Mouse (Mus musculus) ovary, postnatal 14 days (tissue): Measurements from ENCODE around the gene Nab2.
"Not testable (repeated sequence)": the region's sequence is repeated elsewhere in the genome, so short reads cannot be mapped to it uniquely, and the experiment has no call there.

Experiments used
- DNase-seq: peaks from one replicate; pipeline ENCODE4 v3.0.0; 2022; ENCODE audit warnings: low spot score

Gene Nab2

DNA sequence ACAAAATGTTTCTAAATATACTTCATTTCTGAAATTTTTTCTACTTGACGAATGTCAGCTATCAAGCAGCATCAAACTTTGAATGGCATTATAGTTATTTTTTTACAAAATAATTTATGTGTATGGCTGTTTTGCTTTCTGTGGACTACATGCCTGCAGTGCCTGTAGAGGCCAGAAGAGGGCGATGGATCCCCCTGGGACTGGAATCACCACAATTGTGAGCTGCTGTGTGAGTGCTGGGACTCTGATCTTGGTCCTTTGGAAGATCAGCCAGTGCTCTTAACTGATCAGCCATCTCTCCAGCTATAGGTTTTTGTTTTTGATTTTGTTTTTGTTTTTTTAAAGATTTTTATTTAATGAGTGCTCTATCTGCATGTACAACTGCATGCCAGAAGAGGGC is 2.9 kb upstream of the Nab2 start:
- no peak for DNase-seq

- DNase-seq, result no peak
These were observed 1.8 kb upstream of the Nab2 start for GRCm38 (mm10) chr10:127670185-127670584.

DNA sequence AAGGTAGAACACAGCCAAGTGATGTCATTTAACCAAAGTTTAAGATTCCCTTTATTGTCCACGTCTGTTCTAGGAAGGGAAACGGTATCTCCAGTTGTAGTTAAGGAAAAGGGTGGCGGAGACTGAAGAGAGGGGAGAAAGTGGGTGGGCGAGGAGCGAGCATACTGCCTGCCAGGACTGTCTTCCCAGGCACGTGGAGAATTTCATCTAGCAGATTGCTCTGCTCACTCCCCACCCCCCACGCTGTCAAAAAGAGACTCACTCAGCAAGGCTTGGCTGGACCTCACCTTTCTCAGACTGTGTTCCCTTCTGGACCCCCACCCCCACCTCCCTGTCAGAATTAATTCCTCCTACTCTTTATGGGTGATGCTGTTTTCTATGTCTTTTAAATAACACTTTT is 802 bp upstream of the Nab2 start:
- no peak for DNase-seq

DNA sequence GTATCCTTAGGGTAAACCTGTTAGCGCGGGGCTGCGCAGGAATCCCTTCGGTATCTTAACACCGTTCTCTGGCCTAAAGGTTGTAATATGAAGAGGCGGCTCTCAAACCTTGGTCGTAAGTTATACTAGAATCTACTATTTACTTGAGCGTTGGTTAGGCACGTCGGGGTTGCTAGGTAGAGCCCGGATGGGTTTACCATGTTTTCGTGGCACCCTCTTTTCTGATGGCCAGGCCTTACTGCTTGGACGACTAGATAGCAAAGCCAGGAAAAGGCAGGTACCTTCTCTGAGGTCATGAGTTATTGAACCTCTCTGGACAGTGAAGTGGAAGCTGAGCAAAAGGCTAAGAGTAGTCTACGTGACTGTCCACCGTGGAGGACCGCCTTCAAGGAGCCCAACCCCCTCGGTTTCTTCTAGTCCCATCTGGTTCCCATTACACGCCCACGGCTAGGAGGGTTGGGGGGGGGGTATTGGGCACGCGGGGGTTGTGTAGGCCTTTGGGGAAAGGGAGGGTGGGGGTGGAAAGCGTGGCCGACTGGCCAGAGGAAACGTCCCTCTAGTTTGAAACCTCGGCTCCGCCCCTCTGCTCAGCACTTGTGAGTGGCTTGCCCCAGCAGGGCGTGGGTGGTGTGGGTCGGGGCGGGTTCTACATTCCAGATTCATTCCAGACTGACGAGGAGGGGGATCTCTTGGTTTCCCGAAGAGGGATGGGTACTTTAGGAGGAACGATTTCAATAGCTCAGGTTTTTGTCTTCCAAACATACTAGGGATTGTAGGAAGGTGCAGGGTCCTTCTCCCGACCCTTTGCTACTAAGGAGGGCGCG is 887 bp downstream of the Nab2 start:
- peak; percentile 74 for DNase-seq

DNA sequence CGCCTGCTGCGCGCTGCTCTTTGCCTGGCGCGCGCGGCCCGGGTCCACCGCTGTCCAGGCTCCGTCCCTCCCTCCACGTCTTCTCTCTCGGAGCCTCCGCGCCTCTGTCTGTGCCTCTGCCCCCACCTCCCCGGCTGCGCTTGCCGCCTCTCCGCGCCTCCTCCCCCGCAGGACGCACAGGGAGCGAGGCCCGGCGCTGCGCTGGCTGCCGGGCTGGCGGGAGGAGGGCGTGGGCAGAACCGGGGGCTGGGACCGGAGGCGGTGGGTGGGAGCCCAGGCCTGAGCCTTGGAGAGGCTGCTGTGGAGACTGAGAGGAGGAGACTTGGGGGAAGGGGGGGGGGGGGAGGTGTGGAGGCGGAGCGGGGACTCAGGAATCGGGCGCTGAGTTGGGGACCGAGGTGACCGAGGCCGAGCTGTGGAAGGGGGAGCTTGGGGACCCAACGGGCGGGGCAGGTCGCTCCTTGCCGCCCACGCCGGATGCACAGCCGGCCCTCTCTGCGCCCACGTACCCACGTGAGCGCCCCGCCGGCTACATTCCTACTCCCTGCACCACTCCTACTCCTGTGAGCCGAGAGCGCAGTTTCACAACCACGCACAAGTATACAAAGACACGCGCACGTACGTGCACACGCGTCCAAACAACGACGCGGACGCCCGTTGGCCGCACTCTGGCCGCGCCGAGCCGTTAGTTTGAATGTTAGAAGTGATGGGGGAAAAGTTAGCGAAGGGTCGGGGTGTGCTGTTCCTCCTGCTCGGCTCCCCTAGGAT is 1.7 kb downstream of the Nab2 start, which contains the start of gene Nemp1:
Gene Nemp1, plus strand, starts transcription at position 401 of the 768 bp plus-strand sequence.
- peak; percentile 75 for DNase-seq

DNA sequence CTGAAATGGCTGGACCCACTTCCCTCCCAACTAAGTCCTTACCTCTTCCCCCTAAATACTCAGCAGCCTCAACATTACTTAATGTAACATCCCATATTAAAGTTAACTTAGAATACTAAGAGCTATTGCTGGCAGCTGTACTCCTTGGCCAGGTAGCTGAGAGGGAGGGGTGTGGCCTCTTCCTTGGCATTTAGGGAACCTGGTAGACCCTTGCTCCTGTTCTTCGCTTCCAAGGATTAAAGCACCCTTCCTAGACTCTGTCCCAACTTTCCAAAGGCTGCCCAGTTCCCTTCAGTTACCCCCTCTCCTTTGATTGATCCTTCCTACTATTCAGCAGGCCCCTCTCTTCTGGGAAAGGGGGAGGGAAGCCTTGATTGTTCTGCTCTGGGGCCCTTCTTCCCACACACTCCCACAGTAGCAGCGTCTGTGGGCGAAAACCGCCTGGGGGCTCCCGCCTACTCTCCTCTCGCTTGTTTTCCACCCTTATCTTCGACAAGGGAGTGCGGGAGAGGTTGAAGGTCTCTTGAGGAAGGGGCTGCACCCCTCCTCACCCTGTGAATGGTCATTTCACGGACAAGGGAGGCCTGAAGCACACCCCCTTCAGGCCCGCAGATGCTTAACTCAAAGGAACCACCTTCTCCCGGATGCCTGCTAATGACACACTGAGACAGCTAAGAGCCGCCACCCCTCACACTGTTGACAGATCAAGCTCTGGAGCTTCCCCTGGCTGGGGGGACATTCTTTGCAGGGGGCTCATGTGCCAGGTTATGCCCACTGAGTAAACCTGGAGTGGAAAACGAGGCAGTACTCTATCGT is 2.8 kb downstream of the Nab2 start:
- DNase-seq, result no peak

- no peak for DNase-seq
These were observed 3.5 kb downstream of the Nab2 start for GRCm38 (mm10) chr10:127664891-127665290.

DNA sequence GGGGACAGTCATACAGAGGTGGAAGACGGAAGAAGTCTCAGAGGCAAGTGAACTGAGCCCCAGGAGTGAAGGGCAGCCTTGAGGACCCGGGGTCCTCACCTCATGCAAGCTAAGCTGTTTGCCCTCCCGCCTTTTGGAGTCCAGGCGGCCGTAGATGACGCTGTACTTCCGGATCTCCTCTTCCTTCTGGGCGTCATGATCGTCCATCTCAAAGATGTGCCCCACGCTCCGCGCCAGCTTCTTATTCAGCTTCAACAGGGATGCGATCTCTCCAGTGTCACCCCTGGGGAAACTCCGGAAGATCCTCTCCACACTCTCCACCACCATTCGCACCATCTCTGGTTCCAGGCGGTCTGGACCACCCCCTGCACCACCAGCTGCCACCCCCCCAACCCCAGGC is 4.2 kb downstream of the Nab2 start:
- DNase-seq, result no peak

DNA sequence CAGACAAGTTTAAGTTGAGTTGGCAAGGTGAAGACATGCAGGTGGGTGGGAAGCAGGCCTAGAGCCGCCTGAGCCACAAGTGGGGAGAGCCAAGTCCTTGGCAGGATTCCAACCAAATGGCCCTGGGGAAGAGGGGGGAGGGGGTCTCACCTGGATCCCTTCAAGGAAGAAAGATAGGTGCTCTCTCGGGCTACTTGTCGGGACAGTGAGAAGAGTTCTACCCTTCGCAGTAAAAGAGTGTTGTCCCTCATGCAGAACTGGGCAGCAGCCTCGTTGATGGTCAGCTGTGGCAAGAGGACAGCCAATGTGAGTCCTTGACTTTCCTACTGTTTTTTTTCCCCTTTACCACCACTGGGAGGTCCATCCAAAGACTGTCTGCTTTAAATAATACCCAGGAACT is 4.8 kb downstream of the Nab2 start:
- no peak for DNase-seq

DNA sequence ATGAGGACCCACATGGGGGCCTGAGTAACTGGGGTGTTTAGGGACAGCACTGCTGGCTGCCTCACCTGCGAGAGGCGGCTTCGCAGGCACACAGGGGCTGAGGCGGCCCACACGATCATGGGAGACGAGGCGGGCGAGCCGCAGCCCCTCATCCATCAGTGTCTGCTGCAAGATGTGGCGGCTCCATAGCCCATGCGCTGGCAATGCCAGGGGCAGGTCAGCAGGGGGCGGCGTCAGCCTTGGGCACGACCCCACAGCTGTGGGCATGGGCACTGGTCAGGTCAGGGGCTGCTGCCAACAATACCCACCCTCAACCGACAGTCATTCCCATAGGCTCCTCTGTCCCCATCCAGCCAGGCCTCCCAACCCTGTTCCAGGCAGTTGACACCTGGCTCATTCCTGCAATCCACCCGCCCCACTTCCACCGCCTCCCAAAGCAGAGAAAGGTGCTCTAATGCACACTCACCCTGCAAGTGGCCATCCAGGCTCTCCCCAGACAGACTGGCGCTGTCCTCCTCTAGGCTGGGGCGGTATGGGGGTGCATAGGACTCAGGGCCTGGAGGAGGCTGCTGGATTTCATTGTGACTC is 5.6 kb downstream of the Nab2 start:
- no peak for DNase-seq

- peak; percentile 51 for DNase-seq
These were observed 6.3 kb downstream of the Nab2 start for GRCm38 (mm10) chr10:127661915-127662663.

DNA sequence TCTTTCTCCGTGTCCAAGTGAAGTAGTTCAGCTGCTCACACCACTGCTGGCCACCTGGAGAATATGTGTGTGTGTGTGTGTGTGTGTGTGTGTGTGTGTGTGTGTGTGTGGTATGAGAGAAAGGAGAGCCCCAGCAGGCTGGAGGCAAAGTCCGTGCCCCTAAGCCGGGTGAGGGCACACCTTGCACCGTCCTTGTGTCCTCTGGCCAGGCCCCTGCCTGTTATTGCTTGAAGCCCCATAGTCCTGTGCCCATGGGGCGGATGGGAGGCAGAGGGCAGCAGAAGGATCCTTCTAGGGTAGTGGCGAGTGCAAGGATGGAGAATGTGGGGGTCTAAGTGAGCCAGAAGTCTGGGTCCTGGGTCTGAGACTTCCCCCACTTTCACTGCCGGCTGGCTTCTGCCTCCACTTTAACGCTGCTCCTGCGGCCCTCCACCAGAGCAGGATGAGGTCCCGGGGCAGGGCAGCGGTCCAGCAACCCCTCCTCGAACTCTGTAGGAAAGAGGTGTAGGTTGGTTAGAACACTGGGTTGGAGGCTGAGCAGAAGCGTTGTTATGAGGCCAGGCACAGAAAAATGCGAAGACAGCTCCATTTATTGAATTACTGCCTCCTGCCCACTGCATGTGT is 7.0 kb downstream of the Nab2 start:
- no peak for DNase-seq

DNA sequence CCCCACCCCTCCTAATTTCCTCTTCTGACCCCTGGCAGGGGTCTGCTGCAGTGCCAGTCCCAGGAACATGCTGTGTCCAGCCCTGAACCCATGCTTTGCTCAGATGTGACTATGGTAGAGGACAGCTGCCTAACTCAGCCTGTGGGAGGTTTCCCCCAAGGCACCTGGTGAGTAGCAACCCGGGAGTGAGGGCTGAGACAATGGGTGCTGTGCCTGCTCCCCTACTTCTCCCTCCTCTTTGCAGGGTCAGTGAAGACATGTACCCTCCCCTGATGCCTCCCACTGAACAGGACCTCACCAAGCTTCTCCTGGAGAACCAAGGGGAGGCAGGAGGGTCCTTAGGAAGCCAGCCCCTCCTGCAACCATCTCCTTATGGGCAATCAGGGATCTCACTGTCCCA is 8.8 kb downstream of the Nab2 start:
- no peak for DNase-seq

DNA sequence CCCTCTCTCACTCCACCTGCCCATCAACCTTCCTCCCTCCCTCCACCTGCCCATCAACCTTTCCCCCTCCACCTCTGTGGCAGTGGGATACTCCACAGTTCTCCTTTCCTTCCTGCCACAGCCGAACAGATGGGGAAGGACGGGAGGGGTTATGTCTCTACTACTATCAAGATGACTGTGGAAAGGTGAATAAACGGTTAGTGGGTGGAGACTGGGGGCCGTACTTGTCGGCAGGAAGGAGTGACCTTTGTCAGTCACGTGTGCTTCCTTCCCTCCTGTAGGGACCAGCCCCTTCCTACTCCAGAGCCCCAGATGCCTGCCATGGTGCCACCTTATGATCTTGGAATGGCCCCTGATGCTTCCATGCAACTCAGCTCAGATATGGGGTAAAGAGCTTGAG is 10.3 kb downstream of the Nab2 start:
- DNase-seq, result no peak

DNA sequence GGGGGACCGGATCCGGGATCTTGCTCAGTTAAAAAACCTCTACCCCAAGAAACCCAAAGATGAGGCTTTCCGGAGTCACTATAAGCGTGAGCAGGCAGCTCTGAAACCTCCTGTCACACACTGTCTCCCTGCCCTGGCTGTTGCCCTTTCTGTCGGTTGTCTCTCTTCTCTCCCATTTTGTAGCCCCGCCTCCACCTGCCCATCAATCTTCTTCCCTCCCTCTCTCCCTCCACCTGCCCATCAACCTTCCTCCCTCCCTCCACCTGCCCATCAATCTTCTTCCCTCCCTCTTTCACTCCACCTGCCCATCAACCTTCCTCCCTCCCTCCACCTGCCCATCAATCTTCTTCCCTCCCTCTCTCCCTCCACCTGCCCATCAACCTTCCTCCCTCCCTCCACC is 10.8 kb downstream of the Nab2 start:
- DNase-seq, result not testable (repeated sequence)

DNA sequence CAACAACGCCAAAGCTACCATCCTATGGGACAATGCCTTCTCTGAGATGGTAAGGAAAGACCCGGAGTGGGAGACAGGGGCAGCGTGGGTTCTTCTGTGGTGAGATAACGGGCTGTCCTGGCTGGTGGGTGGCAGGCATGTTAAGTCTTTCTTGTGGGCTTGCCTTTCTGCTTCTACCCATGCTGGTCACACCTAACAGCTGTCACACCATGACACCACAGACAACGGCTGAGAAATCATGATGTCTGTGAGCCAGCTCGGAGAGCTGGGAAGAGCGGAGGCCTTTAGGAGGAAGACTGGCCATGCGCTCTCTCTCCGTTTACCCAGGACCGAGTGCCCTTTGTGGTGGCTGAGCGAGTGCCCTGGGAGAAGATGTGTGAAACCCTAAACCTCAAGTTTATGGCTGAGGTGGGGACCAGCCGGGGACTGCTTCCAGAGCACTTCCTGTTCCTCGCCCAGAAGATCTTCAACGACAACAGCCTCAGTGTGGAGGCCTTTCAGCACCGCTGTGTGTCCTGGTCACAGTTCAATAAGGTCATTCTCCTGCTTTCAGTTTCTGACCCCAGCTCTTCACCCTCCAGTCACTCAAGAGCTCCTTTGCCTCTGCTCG is 13.3 kb downstream of the Nab2 start:
- no peak for DNase-seq

GRCm38 (mm10) chr10:127652906-127653638 is 15.3 kb downstream of the Nab2 start:
- DNase-seq, result no peak

DNA sequence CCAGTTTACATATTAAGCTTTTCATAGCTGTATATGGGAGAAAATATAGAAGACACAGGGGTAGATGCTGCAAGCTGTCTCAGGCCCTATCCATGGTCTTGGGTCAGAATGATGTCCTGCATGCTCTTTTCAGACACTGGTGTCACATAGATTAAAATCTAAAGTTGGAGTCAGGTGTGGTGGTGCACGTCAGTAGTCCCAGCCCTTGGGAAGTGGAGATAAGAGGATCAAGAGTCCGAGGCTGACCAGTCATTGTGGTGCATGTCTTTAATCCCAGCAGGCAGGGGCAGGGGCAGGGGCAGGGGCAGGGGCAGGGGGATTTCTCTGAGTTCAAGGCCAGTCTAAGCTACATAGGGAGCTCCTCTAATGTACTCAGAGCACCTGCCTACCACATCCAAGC is 22.6 kb downstream of the Nab2 start:
- no peak for DNase-seq

GRCm38 (mm10) chr10:127643553-127644238 is 24.7 kb downstream of the Nab2 start:
- DNase-seq, result peak; percentile 60
